Mouse (Mus musculus): ENCODE data around the gene Lrrc2. TPM values are rescaled to one million over a fixed set of nuclear protein-coding genes. Genes with fewer than 3 reads are reported as not detected.

Lrrc2 gene
- polyA plus RNA-seq, 1 experiment: not detected

- Histone ChIP-seq H3K4me3 (ENCODE audit: insufficient read depth, low read length) (no peak overlapping the region), H3K4me1 (ENCODE audit: control insufficient read depth, insufficient read depth, low read length) (no peaks in the 10 kb centered on the region), H3K27ac (ENCODE audit: insufficient read depth, low read length) (no peak overlapping the region)
- TF ChIP-seq POLR2A (IDR thresholded peaks at IDR 0.05; ENCODE audit: low read depth, low read length): no peak
- TF ChIP-seq CTCF (IDR thresholded peaks at IDR 0.05; ENCODE audit: borderline replicate concordance, insufficient read depth, low read length): no peak
Measured at GRCm38 (mm10) chr9:110982351-110982750, 31.0 kb downstream of the Lrrc2 start.

- TF ChIP-seq CTCF (IDR thresholded peaks at IDR 0.05; ENCODE audit: borderline replicate concordance, insufficient read depth, low read length) (no peak), POLR2A (IDR thresholded peaks at IDR 0.05; ENCODE audit: low read depth, low read length) (no peak)
- Histone ChIP-seq H3K4me1 (ENCODE audit: control insufficient read depth, insufficient read depth, low read length) (no peaks in the 10 kb centered on the region), H3K27ac (ENCODE audit: insufficient read depth, low read length) (no peak overlapping the region), H3K4me3 (ENCODE audit: insufficient read depth, low read length) (no peak overlapping the region)
Measured at GRCm38 (mm10) chr9:110984096-110984495, 32.8 kb downstream of the Lrrc2 start.

GRCm38 (mm10) chr9:110985541-110985940, 34.2 kb downstream of the Lrrc2 start:
- no peak overlapping the region for H3K27ac ChIP-seq (ENCODE audit: insufficient read depth, low read length)
- no peak for TF ChIP-seq CTCF (IDR thresholded peaks at IDR 0.05; ENCODE audit: borderline replicate concordance, insufficient read depth, low read length)
- H3K4me1 ChIP-seq (ENCODE audit: control insufficient read depth, insufficient read depth, low read length): no peaks in the 10 kb centered on the region
- no peak overlapping the region for H3K4me3 ChIP-seq (ENCODE audit: insufficient read depth, low read length)

- Histone ChIP-seq H3K4me3 (ENCODE audit: insufficient read depth, low read length) (no peak overlapping the region), H3K27ac (ENCODE audit: insufficient read depth, low read length) (no peak overlapping the region), H3K4me1 (ENCODE audit: control insufficient read depth, insufficient read depth, low read length) (no peaks in the 10 kb centered on the region)
- TF ChIP-seq POLR2A (IDR thresholded peaks at IDR 0.05; ENCODE audit: low read depth, low read length): no peak
- no peak for TF ChIP-seq CTCF (IDR thresholded peaks at IDR 0.05; ENCODE audit: borderline replicate concordance, insufficient read depth, low read length)
Measured at GRCm38 (mm10) chr9:110985951-110986350, 34.6 kb downstream of the Lrrc2 start.

GRCm38 (mm10) chr9:110987331-110987730, 36.0 kb downstream of the Lrrc2 start:
- TF ChIP-seq POLR2A (IDR thresholded peaks at IDR 0.05; ENCODE audit: low read depth, low read length) (no peak), CTCF (IDR thresholded peaks at IDR 0.05; ENCODE audit: borderline replicate concordance, insufficient read depth, low read length) (no peak)
- H3K4me1 ChIP-seq (ENCODE audit: control insufficient read depth, insufficient read depth, low read length): no peaks in the 10 kb centered on the region
- H3K4me3 ChIP-seq (ENCODE audit: insufficient read depth, low read length): no peak overlapping the region

GRCm38 (mm10) chr9:110988078-110988477, 36.7 kb downstream of the Lrrc2 start:
- Histone ChIP-seq H3K4me1 (ENCODE audit: control insufficient read depth, insufficient read depth, low read length) (no peaks in the 10 kb centered on the region), H3K4me3 (ENCODE audit: insufficient read depth, low read length) (no peak overlapping the region), H3K27ac (ENCODE audit: insufficient read depth, low read length) (no peak overlapping the region)
- TF ChIP-seq CTCF (IDR thresholded peaks at IDR 0.05; ENCODE audit: borderline replicate concordance, insufficient read depth, low read length): no peak
- TF ChIP-seq POLR2A (IDR thresholded peaks at IDR 0.05; ENCODE audit: low read depth, low read length): no peak

More at GRCm38 (mm10) chr9:110987331-110987730, 36.0 kb downstream of the Lrrc2 start:
- no peak overlapping the region for H3K27ac ChIP-seq (ENCODE audit: insufficient read depth, low read length)

GRCm38 (mm10) chr9:110989141-110989540, 37.8 kb downstream of the Lrrc2 start:
- Histone ChIP-seq H3K27ac (ENCODE audit: insufficient read depth, low read length) (no peak overlapping the region), H3K4me1 (ENCODE audit: control insufficient read depth, insufficient read depth, low read length) (no peaks in the 10 kb centered on the region), H3K4me3 (ENCODE audit: insufficient read depth, low read length) (no peak overlapping the region)
- TF ChIP-seq POLR2A (IDR thresholded peaks at IDR 0.05; ENCODE audit: low read depth, low read length) (no peak), CTCF (IDR thresholded peaks at IDR 0.05; ENCODE audit: borderline replicate concordance, insufficient read depth, low read length) (no peak)

GRCm38 (mm10) chr9:110989543-110989942, 38.2 kb downstream of the Lrrc2 start:
- Histone ChIP-seq H3K4me1 (ENCODE audit: control insufficient read depth, insufficient read depth, low read length) (no peaks in the 10 kb centered on the region), H3K4me3 (ENCODE audit: insufficient read depth, low read length) (no peak overlapping the region), H3K27ac (ENCODE audit: insufficient read depth, low read length) (no peak overlapping the region)
- TF ChIP-seq POLR2A (IDR thresholded peaks at IDR 0.05; ENCODE audit: low read depth, low read length) (no peak), CTCF (IDR thresholded peaks at IDR 0.05; ENCODE audit: borderline replicate concordance, insufficient read depth, low read length) (no peak)

GRCm38 (mm10) chr9:110990204-110990603, 38.9 kb downstream of the Lrrc2 start, which contains the start of gene Rtp3:
Rtp3 (minus strand) TSS chr9:110990583.
- TF ChIP-seq CTCF (IDR thresholded peaks at IDR 0.05; ENCODE audit: borderline replicate concordance, insufficient read depth, low read length): no peak
- no peak for TF ChIP-seq POLR2A (IDR thresholded peaks at IDR 0.05; ENCODE audit: low read depth, low read length)
- no peaks in the 10 kb centered on the region for H3K4me1 ChIP-seq (ENCODE audit: control insufficient read depth, insufficient read depth, low read length)
- no peak within 1 kb of the TSS for H3K4me3 ChIP-seq (ENCODE audit: insufficient read depth, low read length)
- no peak within 1 kb of the TSS for H3K27ac ChIP-seq (ENCODE audit: insufficient read depth, low read length)

- no peak overlapping the region for H3K27ac ChIP-seq (ENCODE audit: insufficient read depth, low read length)
- no peak for TF ChIP-seq POLR2A (IDR thresholded peaks at IDR 0.05; ENCODE audit: low read depth, low read length)
- no peak for TF ChIP-seq CTCF (IDR thresholded peaks at IDR 0.05; ENCODE audit: borderline replicate concordance, insufficient read depth, low read length)
- H3K4me3 ChIP-seq (ENCODE audit: insufficient read depth, low read length): no peak overlapping the region
- H3K4me1 ChIP-seq (ENCODE audit: control insufficient read depth, insufficient read depth, low read length): no peaks in the 10 kb centered on the region
Measured at GRCm38 (mm10) chr9:110993281-110993709, 42.0 kb downstream of the Lrrc2 start.

Measured in embryonic fibroblast, embryonic 13.5 days (primary cell).